Mouse (Mus musculus) heart, embryonic 16.5 days (tissue): ENCODE measurements around the gene Tfb1m. TPM values are rescaled to one million over a fixed set of nuclear protein-coding genes. Genes with fewer than 3 reads are reported as not detected.

Experiments used
- polyA plus RNA-seq: library from polyadenylated mRNA; unstranded; fragments of >200 nt; fragmentation: Nextera tagmentation; extraction: Ambion mirVana; gene quantifications from 2 replicates; pipeline ENCODE4 v1.2.1, GENCODE M21; 2015

Tfb1m gene
- polyA plus RNA-seq, 1 experiment from 2014 or later, result 15.2 TPM

Other genes with a start within 250 kb of the Tfb1m start
- 3.5 and 3.9 TPM in 2 replicates for gene Tiam2, start 231.2 kb downstream of the Tfb1m start, polyA plus RNA-seq
- 0.30 TPM in 1 of 2 replicates, not detected in the other for gene Cldn20, start 25.2 kb downstream of the Tfb1m start, polyA plus RNA-seq
- gene Nox3, start 138.5 kb upstream of the Tfb1m start, polyA plus RNA-seq, result not detected in 2 replicates